Mouse (Mus musculus): Measurements from ENCODE around the gene Col4a3bp. TPM values are rescaled to one million over a fixed set of nuclear protein-coding genes. Genes with fewer than 3 reads are reported as not detected.

The Col4a3bp gene
- polyA plus RNA-seq, 1 experiment from 2014 or later: 6.5 TPM

GRCm38 (mm10) chr13:96511893-96512292, 30.5 kb upstream of the Col4a3bp start:
- 50% methylated on average over 5 of the region's 5 CpGs for WGBS
- ATAC-seq (ENCODE audit: insufficient number of reproducible peaks, low FRiP score, low TSS enrichment, low read depth) (no peak), DNase-seq (ENCODE audit: low spot score) (no peak)
- no peak overlapping the region for H3K9ac ChIP-seq (ENCODE audit: low read length)
- H3K27me3 ChIP-seq (ENCODE audit: control insufficient read depth, insufficient read depth, low read length): no peaks in the 10 kb centered on the region
- 0 out of 2 replicates have a peak, but pooled peaks cover 6% of the 10 kb centered on the region for H3K4me1 ChIP-seq (ENCODE audit: control insufficient read depth, insufficient read depth, low read length)
- H3K27ac ChIP-seq (replicated peaks; ENCODE audit: low read depth, low read length): no peak overlapping the region
- H3K36me3 ChIP-seq (ENCODE audit: control insufficient read depth, insufficient read depth, low read length): no peaks in the 10 kb centered on the region
- H3K9me3 ChIP-seq (ENCODE audit: control insufficient read depth, low read length): no peaks in the 10 kb centered on the region
- H3K4me3 ChIP-seq (ENCODE audit: low read depth, low read length): no peak overlapping the region
- H3K4me2 ChIP-seq (ENCODE audit: low read depth, severe bottlenecking): no peak overlapping the region

- Histone ChIP-seq H3K9me3 (ENCODE audit: control insufficient read depth, low read length) (no peaks in the 10 kb centered on the region), H3K27ac (replicated peaks; ENCODE audit: low read depth, low read length) (no peak overlapping the region), H3K4me3 (ENCODE audit: low read depth, low read length) (no peak overlapping the region), H3K36me3 (ENCODE audit: control insufficient read depth, insufficient read depth, low read length) (no peaks in the 10 kb centered on the region), H3K4me1 (ENCODE audit: control insufficient read depth, insufficient read depth, low read length) (0 out of 2 replicates have a peak, but pooled peaks cover 6% of the 10 kb centered on the region), H3K4me2 (ENCODE audit: low read depth, severe bottlenecking) (no peak overlapping the region), H3K27me3 (ENCODE audit: control insufficient read depth, insufficient read depth, low read length) (no peaks in the 10 kb centered on the region), H3K9ac (ENCODE audit: low read length) (no peak overlapping the region)
- 84% methylated on average over 5 of the region's 5 CpGs for WGBS
- ATAC-seq (ENCODE audit: insufficient number of reproducible peaks, low FRiP score, low TSS enrichment, low read depth) (no peak), DNase-seq (ENCODE audit: low spot score) (no peak)
Observed at GRCm38 (mm10) chr13:96514154-96514942, 28.1 kb upstream of the Col4a3bp start.

- Histone ChIP-seq H3K9me3 (ENCODE audit: control insufficient read depth, low read length) (no peaks in the 10 kb centered on the region), H3K27me3 (ENCODE audit: control insufficient read depth, insufficient read depth, low read length) (no peaks in the 10 kb centered on the region), H3K4me2 (ENCODE audit: low read depth, severe bottlenecking) (no peak overlapping the region), H3K27ac (replicated peaks; ENCODE audit: low read depth, low read length) (no peak overlapping the region), H3K9ac (ENCODE audit: low read length) (no peak overlapping the region), H3K4me3 (ENCODE audit: low read depth, low read length) (no peak overlapping the region), H3K36me3 (ENCODE audit: control insufficient read depth, insufficient read depth, low read length) (no peaks in the 10 kb centered on the region), H3K4me1 (ENCODE audit: control insufficient read depth, insufficient read depth, low read length) (0 out of 2 replicates have a peak, but pooled peaks cover 6% of the 10 kb centered on the region)
- DNase-seq (ENCODE audit: low spot score): no peak
- 89% methylated on average over 9 of the region's 9 CpGs for WGBS
- ATAC-seq (ENCODE audit: insufficient number of reproducible peaks, low FRiP score, low TSS enrichment, low read depth): no peak
Observed at GRCm38 (mm10) chr13:96516249-96516648, 26.2 kb upstream of the Col4a3bp start.

GRCm38 (mm10) chr13:96517335-96517734, 25.1 kb upstream of the Col4a3bp start:
- Histone ChIP-seq H3K36me3 (ENCODE audit: control insufficient read depth, insufficient read depth, low read length) (no peaks in the 10 kb centered on the region), H3K27me3 (ENCODE audit: control insufficient read depth, insufficient read depth, low read length) (no peaks in the 10 kb centered on the region), H3K4me2 (ENCODE audit: low read depth, severe bottlenecking) (no peak overlapping the region), H3K4me3 (ENCODE audit: low read depth, low read length) (no peak overlapping the region), H3K27ac (replicated peaks; ENCODE audit: low read depth, low read length) (no peak overlapping the region), H3K9ac (ENCODE audit: low read length) (no peak overlapping the region), H3K4me1 (ENCODE audit: control insufficient read depth, insufficient read depth, low read length) (0 out of 2 replicates have a peak, but pooled peaks cover 2% of the 10 kb centered on the region), H3K9me3 (ENCODE audit: control insufficient read depth, low read length) (no peaks in the 10 kb centered on the region)
- 90% methylated on average over 2 of the region's 2 CpGs for WGBS
- ATAC-seq (ENCODE audit: insufficient number of reproducible peaks, low FRiP score, low TSS enrichment, low read depth): no peak
- DNase-seq (ENCODE audit: low spot score): no peak

GRCm38 (mm10) chr13:96521294-96521693, 21.1 kb upstream of the Col4a3bp start:
- DNase-seq (ENCODE audit: low spot score): no peak
- Histone ChIP-seq H3K9ac (ENCODE audit: low read length) (no peak overlapping the region), H3K27ac (replicated peaks; ENCODE audit: low read depth, low read length) (no peak overlapping the region), H3K9me3 (ENCODE audit: control insufficient read depth, low read length) (no peaks in the 10 kb centered on the region), H3K4me3 (ENCODE audit: low read depth, low read length) (no peak overlapping the region), H3K27me3 (ENCODE audit: control insufficient read depth, insufficient read depth, low read length) (no peaks in the 10 kb centered on the region), H3K4me1 (ENCODE audit: control insufficient read depth, insufficient read depth, low read length) (0 out of 2 replicates have a peak, but pooled peaks cover 1% of the 10 kb centered on the region), H3K36me3 (ENCODE audit: control insufficient read depth, insufficient read depth, low read length) (no peaks in the 10 kb centered on the region), H3K4me2 (ENCODE audit: low read depth, severe bottlenecking) (no peak overlapping the region)
- WGBS: 87% methylated on average over 3 of the region's 3 CpGs
- no peak for ATAC-seq (ENCODE audit: insufficient number of reproducible peaks, low FRiP score, low TSS enrichment, low read depth)

GRCm38 (mm10) chr13:96527022-96527421, 15.4 kb upstream of the Col4a3bp start:
- H3K9me3 ChIP-seq (ENCODE audit: control insufficient read depth, low read length): no peaks in the 10 kb centered on the region
- no peaks in the 10 kb centered on the region for H3K36me3 ChIP-seq (ENCODE audit: control insufficient read depth, insufficient read depth, low read length)
- H3K4me2 ChIP-seq (ENCODE audit: low read depth, severe bottlenecking): no peak overlapping the region
- DNase-seq (ENCODE audit: low spot score): no peak
- no peak overlapping the region for H3K27ac ChIP-seq (replicated peaks; ENCODE audit: low read depth, low read length)
- no peaks in the 10 kb centered on the region for H3K27me3 ChIP-seq (ENCODE audit: control insufficient read depth, insufficient read depth, low read length)
- no peaks in the 10 kb centered on the region for H3K4me1 ChIP-seq (ENCODE audit: control insufficient read depth, insufficient read depth, low read length)
- no peak overlapping the region for H3K9ac ChIP-seq (ENCODE audit: low read length)
- H3K4me3 ChIP-seq (ENCODE audit: low read depth, low read length): no peak overlapping the region
- ATAC-seq (ENCODE audit: insufficient number of reproducible peaks, low FRiP score, low TSS enrichment, low read depth): no peak
- 91% methylated on average over 3 of the region's 3 CpGs for WGBS

GRCm38 (mm10) chr13:96527856-96528255, 14.6 kb upstream of the Col4a3bp start:
- ATAC-seq (ENCODE audit: insufficient number of reproducible peaks, low FRiP score, low TSS enrichment, low read depth): no peak
- no peak overlapping the region for H3K4me2 ChIP-seq (ENCODE audit: low read depth, severe bottlenecking)
- no peak for DNase-seq (ENCODE audit: low spot score)
- H3K27ac ChIP-seq (replicated peaks; ENCODE audit: low read depth, low read length): no peak overlapping the region
- H3K9ac ChIP-seq (ENCODE audit: low read length): no peak overlapping the region
- no peak overlapping the region for H3K4me3 ChIP-seq (ENCODE audit: low read depth, low read length)
- no peaks in the 10 kb centered on the region for H3K27me3 ChIP-seq (ENCODE audit: control insufficient read depth, insufficient read depth, low read length)
- H3K9me3 ChIP-seq (ENCODE audit: control insufficient read depth, low read length): no peaks in the 10 kb centered on the region
- WGBS: 88% methylated on average over 11 of the region's 11 CpGs
- H3K36me3 ChIP-seq (ENCODE audit: control insufficient read depth, insufficient read depth, low read length): no peaks in the 10 kb centered on the region
- H3K4me1 ChIP-seq (ENCODE audit: control insufficient read depth, insufficient read depth, low read length): no peaks in the 10 kb centered on the region

GRCm38 (mm10) chr13:96528776-96529175, 13.6 kb upstream of the Col4a3bp start:
- WGBS: 85% methylated on average over 3 of the region's 3 CpGs
- no peak for ATAC-seq (ENCODE audit: insufficient number of reproducible peaks, low FRiP score, low TSS enrichment, low read depth)

More at GRCm38 (mm10) chr13:96528776-96529175, 13.6 kb upstream of the Col4a3bp start:
- Histone ChIP-seq H3K27ac (replicated peaks; ENCODE audit: low read depth, low read length) (no peak overlapping the region), H3K4me3 (ENCODE audit: low read depth, low read length) (no peak overlapping the region), H3K4me2 (ENCODE audit: low read depth, severe bottlenecking) (no peak overlapping the region), H3K9ac (ENCODE audit: low read length) (no peak overlapping the region), H3K27me3 (ENCODE audit: control insufficient read depth, insufficient read depth, low read length) (no peaks in the 10 kb centered on the region), H3K4me1 (ENCODE audit: control insufficient read depth, insufficient read depth, low read length) (no peaks in the 10 kb centered on the region), H3K9me3 (ENCODE audit: control insufficient read depth, low read length) (no peaks in the 10 kb centered on the region), H3K36me3 (ENCODE audit: control insufficient read depth, insufficient read depth, low read length) (no peaks in the 10 kb centered on the region)
- DNase-seq (ENCODE audit: low spot score): no peak

Measured in limb, embryonic 11.5 days (tissue).